Mouse (Mus musculus): ENCODE measurements at regions not wholly inside any gene's neighbourhood (a gene's known extent, or its start where the extent isn't known, plus 50 kb on each side); places are given as distances from the start of the nearest gene placed in this dataset.

GRCm38 (mm10) chr13:102634236-102634957, 59.0 kb upstream of the Cd180 start:
- no peak for DNase-seq (ENCODE audit: low read depth, low spot score)

- DNase-seq (ENCODE audit: low read depth, low spot score) = no peak
Measured at GRCm38 (mm10) chr13:102636032-102636431, 57.3 kb upstream of the Cd180 start.

- DNase-seq (ENCODE audit: low read depth, low spot score) = no peak
Measured at GRCm38 (mm10) chr13:102637059-102637458, 56.3 kb upstream of the Cd180 start.

- DNase-seq (ENCODE audit: low read depth, low spot score) = no peak
Measured at GRCm38 (mm10) chr13:102639651-102640050, 53.7 kb upstream of the Cd180 start.

- DNase-seq (ENCODE audit: low read depth, low spot score) = no peak
Measured at GRCm38 (mm10) chr13:102640171-102640570, 53.2 kb upstream of the Cd180 start.
